Mouse (Mus musculus) brain, embryonic 14.5 days (tissue): ENCODE results near the gene Otc.

Experiments
- CTCF ChIP-seq: fragments of 200-500 bp; IDR thresholded peaks from 2 replicates; pipeline ENCODE4 v1.5.1; 2012; ENCODE audit warnings: inconsistent platforms, mild to moderate bottlenecking, moderate library complexity, borderline replicate concordance; ENCODE audit not compliant: insufficient read depth, insufficient read length; ENCODE audit errors: extremely low read depth
- POLR2A ChIP-seq: fragments of 200-500 bp; IDR thresholded peaks from 2 replicates; pipeline ENCODE4 v1.6.1; 2012; ENCODE audit warnings: mild to moderate bottlenecking, inconsistent platforms, borderline replicate concordance; ENCODE audit not compliant: poor library complexity, insufficient read depth, insufficient read length, severe bottlenecking; ENCODE audit errors: extremely low read depth

DNA sequence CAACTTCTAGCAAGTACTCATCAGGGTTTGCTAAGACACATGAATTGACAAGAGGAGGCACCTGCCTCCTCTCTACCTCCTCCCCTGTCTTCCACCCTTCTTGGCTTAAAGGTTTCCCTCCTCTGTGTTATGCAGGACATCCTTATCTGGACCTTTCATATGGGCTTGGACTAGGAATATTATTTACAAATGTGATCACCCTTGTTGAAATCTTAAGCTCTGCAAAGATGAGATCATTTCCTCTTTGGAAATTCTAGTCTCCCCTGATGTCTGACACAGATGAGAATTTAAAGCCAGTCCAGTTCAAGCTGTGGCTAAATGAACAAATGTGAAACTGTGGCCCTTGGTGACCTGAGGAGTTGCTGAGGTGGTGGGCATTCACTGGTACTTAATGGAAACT lies 748 bp upstream of the Otc start:
- no peak for TF ChIP-seq CTCF
- TF ChIP-seq POLR2A: no peak
